Mouse (Mus musculus) neural tube, embryonic 13.5 days (tissue): ENCODE measurements around the gene Prss16. TPM values are rescaled to one million over a fixed set of nuclear protein-coding genes. Genes with fewer than 3 reads are reported as not detected.

Experiments
- ATAC-seq: fragments of 200-750 bp; cut with Nextera tagmentation; 2 replicates; pipeline ENCODE4 v1.8.0; 2017; ENCODE audit warnings: low read depth, mild to moderate bottlenecking, moderate TSS enrichment, moderate library complexity
- H3K27ac ChIP-seq: fragments of 300-500 bp; sonication (generic); replicated peaks from 2 replicates; pipeline ENCODE4 v1.5.1; 2015; ENCODE audit warnings: moderate library complexity, mild to moderate bottlenecking, inconsistent platforms
- H3K27me3 ChIP-seq: fragments of 300-500 bp; sonication (generic); 2 replicates; pipeline ENCODE4 v1.6.1; 2015; ENCODE audit warnings: mild to moderate bottlenecking, inconsistent platforms
- H3K36me3 ChIP-seq: fragments of 300-500 bp; sonication (generic); 2 replicates; pipeline ENCODE4 v1.6.1; 2015; ENCODE audit warnings: mild to moderate bottlenecking, inconsistent platforms
- H3K4me1 ChIP-seq: fragments of 300-500 bp; sonication (generic); replicated peaks from 2 replicates; pipeline ENCODE4 v1.6.1; 2015; ENCODE audit warnings: inconsistent platforms
- H3K4me2 ChIP-seq: fragments of 300-500 bp; sonication (generic); 2 replicates; pipeline ENCODE4 v1.6.1; 2015; ENCODE audit warnings: inconsistent platforms, mild to moderate bottlenecking, moderate library complexity
- H3K4me3 ChIP-seq: fragments of 300-500 bp; sonication (generic); 2 replicates; pipeline ENCODE4 v1.5.1; 2015; ENCODE audit warnings: mild to moderate bottlenecking, inconsistent platforms
- H3K9ac ChIP-seq: fragments of 300-500 bp; sonication (generic); 2 replicates; pipeline ENCODE4 v1.6.1; 2015; ENCODE audit warnings: moderate library complexity, mild to moderate bottlenecking, inconsistent platforms
- H3K9me3 ChIP-seq: fragments of 300-500 bp; sonication (generic); 2 replicates; pipeline ENCODE4 v1.6.1; 2016; ENCODE audit warnings: inconsistent platforms
- WGBS: fragments of 180-500 bp; shearing (Covaris S2); methylation state at CpG from one replicate; pipeline ENCODE4 v1.1.7; 2015; 5-methylcytosine and 5-hydroxymethylcytosine counted together
- polyA plus RNA-seq: library from polyadenylated mRNA; unstranded; fragments of >200 nt; fragmentation: Nextera tagmentation; extraction: Ambion mirVana; gene quantifications from 2 replicates; pipeline ENCODE4 v1.2.1, GENCODE M21; 2015

Prss16 gene
- polyA plus RNA-seq, 1 experiment from 2014 or later, result 0.17 TPM

GRCm38 (mm10) chr13:22015479-22016450, 6.2 kb upstream of the Prss16 start:
- H3K27ac ChIP-seq, result no peak overlapping the region
- ATAC-seq, result no peak

GRCm38 (mm10) chr13:22014411-22014845, 4.9 kb upstream of the Prss16 start:
- Histone ChIP-seq H3K4me2 (peak overlapping the region; percentile 11), H3K27me3 (peaks cover 94% of the 10 kb centered on the region), H3K27ac (no peak overlapping the region), H3K4me3 (no peak overlapping the region), H3K9me3 (peaks cover 5% of the 10 kb centered on the region; the same call in 1 of the 2 replicates), H3K9ac (no peak overlapping the region), H3K4me1 (no peaks in the 10 kb centered on the region; the same call in 1 of the 2 replicates), H3K36me3 (no peaks in the 10 kb centered on the region)
- 9% methylated on average over 17 of the region's 17 CpGs for WGBS
- ATAC-seq, result no peak

More at GRCm38 (mm10) chr13:22015479-22016450, 6.2 kb upstream of the Prss16 start:
- Histone ChIP-seq H3K4me1 (peaks cover 11% of the 10 kb centered on the region), H3K4me3 (0 out of 2 replicates have a peak overlapping the region, but pooled peaks have one; percentile 8), H3K9me3 (peaks cover 5% of the 10 kb centered on the region; the same call in 1 of the 2 replicates), H3K4me2 (no peak overlapping the region), H3K36me3 (no peaks in the 10 kb centered on the region), H3K27me3 (peaks cover 93% of the 10 kb centered on the region), H3K9ac (no peak overlapping the region)
- 15% methylated on average over 27 of the region's 27 CpGs for WGBS

GRCm38 (mm10) chr13:22013716-22014115, 4.2 kb upstream of the Prss16 start:
- ATAC-seq, result no peak
- WGBS, result 20% methylated on average over 13 of the region's 13 CpGs

GRCm38 (mm10) chr13:22008707-22009106, 835 bp downstream of the Prss16 start:
- H3K9me3 ChIP-seq, result no peaks in the 10 kb centered on the region
- H3K27me3 ChIP-seq, result peaks cover 95% of the 10 kb centered on the region
- H3K4me3 ChIP-seq, result no peak overlapping the region
- H3K36me3 ChIP-seq, result no peaks in the 10 kb centered on the region
- WGBS, result 72% methylated on average over 3 of the region's 3 CpGs
- no peak overlapping the region for H3K4me2 ChIP-seq
- peaks cover 16% of the 10 kb centered on the region for H3K4me1 ChIP-seq
- ATAC-seq, result no peak
- no peak overlapping the region for H3K9ac ChIP-seq
- no peak overlapping the region for H3K27ac ChIP-seq

More at GRCm38 (mm10) chr13:22013716-22014115, 4.2 kb upstream of the Prss16 start:
- no peak overlapping the region for H3K4me2 ChIP-seq
- peaks cover 94% of the 10 kb centered on the region for H3K27me3 ChIP-seq
- H3K4me1 ChIP-seq, result no peaks in the 10 kb centered on the region; the same call in 1 of the 2 replicates
- H3K27ac ChIP-seq, result no peak overlapping the region
- no peak overlapping the region for H3K9ac ChIP-seq
- peaks cover 5% of the 10 kb centered on the region; the same call in 1 of the 2 replicates for H3K9me3 ChIP-seq
- no peak overlapping the region for H3K4me3 ChIP-seq
- no peaks in the 10 kb centered on the region for H3K36me3 ChIP-seq

- no peaks in the 10 kb centered on the region for H3K9me3 ChIP-seq
- peaks cover 97% of the 10 kb centered on the region for H3K27me3 ChIP-seq
- no peak overlapping the region for H3K9ac ChIP-seq
- ATAC-seq, result no peak
- no peaks in the 10 kb centered on the region for H3K36me3 ChIP-seq
- H3K27ac ChIP-seq, result no peak overlapping the region
- H3K4me2 ChIP-seq, result no peak overlapping the region
- 38% methylated on average over 7 of the region's 7 CpGs for WGBS
- peaks cover 16% of the 10 kb centered on the region for H3K4me1 ChIP-seq
- H3K4me3 ChIP-seq, result no peak overlapping the region
These were observed 1.7 kb downstream of the Prss16 start for GRCm38 (mm10) chr13:22007872-22008271.

GRCm38 (mm10) chr13:22007121-22007510, 2.4 kb downstream of the Prss16 start:
- no peak for ATAC-seq
- no peaks in the 10 kb centered on the region for H3K36me3 ChIP-seq
- H3K4me3 ChIP-seq, result peak overlapping the region; percentile 44
- WGBS, result 3% methylated on average over 18 of the region's 18 CpGs
- H3K9me3 ChIP-seq, result no peaks in the 10 kb centered on the region
- no peak overlapping the region for H3K9ac ChIP-seq
- H3K27ac ChIP-seq, result no peak overlapping the region
- peaks cover 16% of the 10 kb centered on the region for H3K4me1 ChIP-seq
- peaks cover 97% of the 10 kb centered on the region for H3K27me3 ChIP-seq
- H3K4me2 ChIP-seq, result peak overlapping the region; percentile 73

- H3K4me1 ChIP-seq, result peaks cover 16% of the 10 kb centered on the region
- peak; percentile 60 for ATAC-seq
- no peaks in the 10 kb centered on the region for H3K9me3 ChIP-seq
- peak overlapping the region; percentile 49; the same call in 1 of the 2 replicates for H3K9ac ChIP-seq
- H3K4me2 ChIP-seq, result peak overlapping the region; percentile 73
- H3K4me3 ChIP-seq, result peak overlapping the region; percentile 44
- no peaks in the 10 kb centered on the region for H3K36me3 ChIP-seq
- WGBS, result 0% methylated on average over 38 of the region's 38 CpGs
- no peak overlapping the region for H3K27ac ChIP-seq
- peaks cover 99% of the 10 kb centered on the region for H3K27me3 ChIP-seq
These were observed 3.0 kb downstream of the Prss16 start for GRCm38 (mm10) chr13:22006334-22007120.

GRCm38 (mm10) chr13:22005605-22006333, 3.8 kb downstream of the Prss16 start:
- H3K36me3 ChIP-seq, result no peaks in the 10 kb centered on the region
- H3K27me3 ChIP-seq, result peaks cover 100% of the 10 kb centered on the region
- H3K4me2 ChIP-seq, result peak overlapping the region; percentile 73
- peaks cover 16% of the 10 kb centered on the region for H3K4me1 ChIP-seq
- no peaks in the 10 kb centered on the region for H3K9me3 ChIP-seq
- peak; percentile 62 for ATAC-seq
- peak overlapping the region; percentile 44 for H3K4me3 ChIP-seq
- H3K27ac ChIP-seq, result no peak overlapping the region
- H3K9ac ChIP-seq, result peak overlapping the region; percentile 49; the same call in 1 of the 2 replicates
- WGBS, result under 1% methylated on average over 45 of the region's 45 CpGs

- peaks cover 20% of the 10 kb centered on the region for H3K4me1 ChIP-seq
- H3K27ac ChIP-seq, result no peak overlapping the region
- H3K36me3 ChIP-seq, result no peaks in the 10 kb centered on the region
- no peaks in the 10 kb centered on the region for H3K9me3 ChIP-seq
- H3K27me3 ChIP-seq, result peaks cover 100% of the 10 kb centered on the region
- H3K9ac ChIP-seq, result no peak overlapping the region
- H3K4me3 ChIP-seq, result no peak overlapping the region
- ATAC-seq, result no peak
- no peak overlapping the region for H3K4me2 ChIP-seq
- WGBS, result 20% methylated on average over 5 of the region's 5 CpGs
These were observed 7.7 kb downstream of the Prss16 start for GRCm38 (mm10) chr13:22001823-22002222.

GRCm38 (mm10) chr13:22001346-22001745, 8.2 kb downstream of the Prss16 start:
- H3K9ac ChIP-seq, result no peak overlapping the region
- 56% methylated on average over 2 of the region's 2 CpGs for WGBS
- H3K27me3 ChIP-seq, result peaks cover 100% of the 10 kb centered on the region
- no peak overlapping the region for H3K4me2 ChIP-seq
- no peak for ATAC-seq
- no peak overlapping the region for H3K27ac ChIP-seq
- no peaks in the 10 kb centered on the region for H3K9me3 ChIP-seq
- H3K36me3 ChIP-seq, result no peaks in the 10 kb centered on the region
- no peak overlapping the region for H3K4me3 ChIP-seq
- H3K4me1 ChIP-seq, result peaks cover 18% of the 10 kb centered on the region

GRCm38 (mm10) chr13:21999147-21999546, 10.4 kb downstream of the Prss16 start:
- no peak overlapping the region for H3K4me2 ChIP-seq
- H3K9me3 ChIP-seq, result no peaks in the 10 kb centered on the region
- peaks cover 17% of the 10 kb centered on the region for H3K4me1 ChIP-seq
- no peak overlapping the region for H3K4me3 ChIP-seq
- H3K36me3 ChIP-seq, result no peaks in the 10 kb centered on the region
- H3K27ac ChIP-seq, result no peak overlapping the region
- WGBS, result 30% methylated on average over 4 of the region's 4 CpGs
- peaks cover 99% of the 10 kb centered on the region for H3K27me3 ChIP-seq
- ATAC-seq, result no peak
- no peak overlapping the region for H3K9ac ChIP-seq
